Mouse (Mus musculus) heart, postnatal 4 days (tissue): Measurements from ENCODE around the gene Tmem210. TPM values are rescaled to one million over a fixed set of nuclear protein-coding genes. Genes with fewer than 3 reads are reported as not detected.

ENCODE experiments used
- total RNA-seq, 2 experiments: library from RNA; stranded (reverse); gene quantifications; 2 replicates each; pipeline ENCODE4 v1.2.3; 2021

The Tmem210 gene
- total RNA-seq, 2 experiments from 2014 or later = not detected

Other genes with a start within 250 kb of the Tmem210 start
- gene Nsmf, start 233.8 kb upstream of the Tmem210 start, total RNA-seq = 10 to 100 TPM; 45.8 to 47.8 TPM
- gene Entpd8, start 207.8 kb upstream of the Tmem210 start, total RNA-seq = not detected
- gene Noxa1, start 193.0 kb upstream of the Tmem210 start, total RNA-seq = not detected
- gene Nrarp, start 107.4 kb upstream of the Tmem210 start, total RNA-seq = 10 to 100 TPM; 31.2 to 33.4 TPM
- 1 to 10 TPM; 4.4 to 5.8 TPM for gene Tor4a, start 91.3 kb upstream of the Tmem210 start, total RNA-seq
- 10 to 100 TPM; 43.4 to 44.5 TPM for gene Nelfb, start 76.7 kb upstream of the Tmem210 start, total RNA-seq
- gene Stpg3, start 73.5 kb upstream of the Tmem210 start, total RNA-seq = not detected
- not detected for gene Fam166a, start 69.4 kb upstream of the Tmem210 start, total RNA-seq
- 100 to 1,000 TPM; 415 to 442 TPM for gene Tubb4b, start 63.4 kb upstream of the Tmem210 start, total RNA-seq
- gene Slc34a3, start 53.8 kb upstream of the Tmem210 start, total RNA-seq = not detected
- not detected for gene Rnf224, start 51.4 kb upstream of the Tmem210 start, total RNA-seq
- gene Rnf208, start 45.9 kb upstream of the Tmem210 start, total RNA-seq = 1 to 10 TPM; 1.5 to 3.0 TPM
- gene Cysrt1, start 45.7 kb upstream of the Tmem210 start, total RNA-seq = not detected
- 1 to 10 TPM; 1.3 to 1.8 TPM for gene AL732309.1, start 41.3 kb upstream of the Tmem210 start, total RNA-seq
- gene Tmem203, start 32.7 kb upstream of the Tmem210 start, total RNA-seq = 10 to 100 TPM; 16.9 to 18.1 TPM
- 1 to 10 TPM; 4.9 to 5.7 TPM for gene Tprn, start 25.5 kb upstream of the Tmem210 start, total RNA-seq
- gene Ssna1, start 15.7 kb upstream of the Tmem210 start, total RNA-seq = 10 to 100 TPM; 60.0 to 62.0 TPM
- 10 to 100 TPM; 49.7 to 53.1 TPM for gene Anapc2, start 15.7 kb upstream of the Tmem210 start, total RNA-seq
- gene Lrrc26, start 1.8 kb downstream of the Tmem210 start, total RNA-seq = not detected
- gene Grin1, start 31.0 kb downstream of the Tmem210 start, total RNA-seq = not detected
- gene Man1b1, start 44.2 kb downstream of the Tmem210 start, total RNA-seq = 10 to 100 TPM; 27.2 to 28.6 TPM
- 1 to 10 TPM; 4.7 to 5.2 TPM for gene Dpp7, start 68.2 kb downstream of the Tmem210 start, total RNA-seq
- 1 to 10 TPM; 7.3 to 9.5 TPM for gene Uap1l1, start 77.5 kb downstream of the Tmem210 start, total RNA-seq
- 10 to 100 TPM in 1 of 2 experiments, 1 to 10 TPM in 1; 8.7 to 10.8 TPM for gene Sapcd2, start 84.2 kb downstream of the Tmem210 start, total RNA-seq
- gene Entpd2, start 107.7 kb downstream of the Tmem210 start, total RNA-seq = 1 to 10 TPM; 5.7 to 8.5 TPM
- 10 to 100 TPM; 33.1 to 35.2 TPM for gene Npdc1, start 111.2 kb downstream of the Tmem210 start, total RNA-seq
- gene Fut7, start 135.1 kb downstream of the Tmem210 start, total RNA-seq = under 1 TPM in 1 of 2 experiments, not detected in 1; 0.11 TPM
- gene Abca2, start 140.6 kb downstream of the Tmem210 start, total RNA-seq = 10 to 100 TPM; 19.4 to 20.7 TPM
- 1 to 10 TPM; 2.8 to 4.1 TPM for gene Clic3, start 168.7 kb downstream of the Tmem210 start, total RNA-seq
- 10 to 100 TPM; 30.5 to 32.8 TPM for gene Paxx, start 172.9 kb downstream of the Tmem210 start, total RNA-seq
- gene Ptgds, start 181.9 kb downstream of the Tmem210 start, total RNA-seq = 100 to 1,000 TPM; 117 to 137 TPM
- gene Lcn12, start 205.8 kb downstream of the Tmem210 start, total RNA-seq = not detected
- gene Fbxw5, start 212.6 kb downstream of the Tmem210 start, total RNA-seq = 10 to 100 TPM; 93.6 to 98.6 TPM
- under 1 TPM in 1 of 2 experiments, not detected in 1; 0.45 TPM for gene C8g, start 213.6 kb downstream of the Tmem210 start, total RNA-seq